8 mouse cellular contexts compared by ENCODE assay signal in genomic region chr4:76448678-76449465, GRCm38 (mm10).
DNase-seq lines count a peak whose midpoint lies in the region; ATAC-seq lines count a peak whose summit lies in the region.

No protein-coding gene starts in this region.

- under 1% methylated on average over 24 of the region's 24 CpGs for WGBS in forebrain, embryonic 16.5 days
- WGBS in liver, embryonic 11.5 days: 2% methylated on average over 24 of the region's 24 CpGs
- under 1% methylated on average over 24 of the region's 24 CpGs for WGBS in stomach, embryonic 16.5 days

- peak overlapping the region; percentile 88 for H3K4me2 ChIP-seq in forebrain, embryonic 16.5 days (ENCODE audit: low read length)
- H3K4me2 ChIP-seq in liver, embryonic 11.5 days: peak overlapping the region; percentile 74
- peak overlapping the region; percentile 86 for H3K4me2 ChIP-seq in stomach, embryonic 16.5 days (ENCODE audit: low read depth, low read length)

- H3K9me3 ChIP-seq in forebrain, embryonic 16.5 days (ENCODE audit: control insufficient read depth, low read length): no peaks in the 10 kb centered on the region
- no peaks in the 10 kb centered on the region for H3K9me3 ChIP-seq in liver, embryonic 11.5 days (ENCODE audit: control insufficient read depth, low read length)
- no peaks in the 10 kb centered on the region for H3K9me3 ChIP-seq in stomach, embryonic 16.5 days (replicated peaks; ENCODE audit: control insufficient read depth, low read length)

- no peaks in the 10 kb centered on the region for H3K27me3 ChIP-seq in forebrain, embryonic 16.5 days (replicated peaks; ENCODE audit: control insufficient read depth, insufficient read depth, low read length)
- peaks cover 30% of the 10 kb centered on the region for H3K27me3 ChIP-seq in liver, embryonic 11.5 days (replicated peaks; ENCODE audit: control insufficient read depth, insufficient read depth, low read length)
- H3K27me3 ChIP-seq in stomach, embryonic 16.5 days (ENCODE audit: control insufficient read depth, insufficient read depth, low read length): no peaks in the 10 kb centered on the region

- peak; percentile 26 to 46 for DNase-seq in cerebellum, postnatal 10 days
- DNase-seq in cerebellum, adult 11-12 months: no peak
- DNase-seq in ES-CJ7 (ENCODE audit: low read depth, low spot score): peak; percentile 9
- DNase-seq in liver, embryonic 11.5 days (ENCODE audit: low spot score): no peak
- no peak for DNase-seq in MN1 (ENCODE audit: low spot score)
- no peak for DNase-seq in ovary, postnatal 14 days (ENCODE audit: low spot score)

- ATAC-seq in forebrain, embryonic 16.5 days: peak; percentile 13; the same call in 1 of the 2 replicates
- ATAC-seq in liver, embryonic 11.5 days (replicated peaks; ENCODE audit: low FRiP score): no peak
- ATAC-seq in stomach, embryonic 16.5 days (ENCODE audit: insufficient read depth, low FRiP score): no peak

- peak overlapping the region; percentile 83 for H3K4me3 ChIP-seq in forebrain, embryonic 16.5 days (replicated peaks; ENCODE audit: low read length)
- H3K4me3 ChIP-seq in liver, embryonic 11.5 days (ENCODE audit: low read depth, low read length): peak overlapping the region; percentile 67
- H3K4me3 ChIP-seq in stomach, embryonic 16.5 days (replicated peaks; ENCODE audit: low read length): peak overlapping the region; percentile 89

- H3K4me1 ChIP-seq in forebrain, embryonic 16.5 days (replicated peaks; ENCODE audit: control insufficient read depth, insufficient read depth, low read length): peaks cover 2% of the 10 kb centered on the region; the same call in 1 of the 2 replicates
- H3K4me1 ChIP-seq in liver, embryonic 11.5 days (replicated peaks; ENCODE audit: control insufficient read depth, insufficient read depth, low read length): no peaks in the 10 kb centered on the region
- peaks cover 3% of the 10 kb centered on the region; the same call in 1 of the 2 replicates for H3K4me1 ChIP-seq in stomach, embryonic 16.5 days (ENCODE audit: control insufficient read depth, insufficient read depth, low read length)

- H3K27ac ChIP-seq in forebrain, embryonic 16.5 days (ENCODE audit: low read length): peak overlapping the region; percentile 98
- peak overlapping the region; percentile 73 for H3K27ac ChIP-seq in liver, embryonic 11.5 days (ENCODE audit: low read depth, low read length)
- H3K27ac ChIP-seq in stomach, embryonic 16.5 days (ENCODE audit: low read length): peak overlapping the region; percentile 93

- H3K36me3 ChIP-seq in forebrain, embryonic 16.5 days (ENCODE audit: control insufficient read depth, insufficient read depth): no peaks in the 10 kb centered on the region
- H3K36me3 ChIP-seq in liver, embryonic 11.5 days (ENCODE audit: control insufficient read depth, insufficient read depth, low read length): no peaks in the 10 kb centered on the region
- H3K36me3 ChIP-seq in stomach, embryonic 16.5 days (ENCODE audit: control insufficient read depth, insufficient read depth, low read length): no peaks in the 10 kb centered on the region

- peak overlapping the region; percentile 98 for H3K9ac ChIP-seq in forebrain, embryonic 16.5 days (replicated peaks; ENCODE audit: low read depth, low read length)
- peak overlapping the region; percentile 70 for H3K9ac ChIP-seq in liver, embryonic 11.5 days (ENCODE audit: low read depth, low read length)
- peak overlapping the region; percentile 94 for H3K9ac ChIP-seq in stomach, embryonic 16.5 days (ENCODE audit: low read length)

Comparison
In these comparisons a context has a peak if more than half of its experiments do, and no peak if none do; other contexts are left out.
1. DNase-seq: peak in cerebellum, postnatal 10 days (2 of 2) and ES-CJ7 (single experiment); none in cerebellum, adult 11-12 months (single experiment), liver, embryonic 11.5 days (single experiment), MN1 (single experiment) and ovary, postnatal 14 days (single experiment).
2. Peak in every context shown above with its lines, with median percentiles within 50 percentile points of each other: H3K27ac ChIP-seq, H3K4me2 ChIP-seq, H3K4me3 ChIP-seq and H3K9ac ChIP-seq.